Mouse (Mus musculus): ENCODE results near the gene Wrb.

- no peak for TF ChIP-seq CTCF (IDR thresholded peaks at IDR 0.05; ENCODE audit: low read depth)
- no peak for TF ChIP-seq EP300 (IDR thresholded peaks at IDR 0.05; ENCODE audit: low read depth)
Measured at GRCm38 (mm10) chr16:96179156-96179555, 33.9 kb downstream of the Wrb start.

Measured in liver, embryonic 14.5 days (tissue).